Mouse (Mus musculus) embryo, embryonic 11 days (tissue): Measurements from ENCODE around the gene Auts2.
"Not testable (repeated sequence)": the region's sequence is repeated elsewhere in the genome, so short reads cannot be mapped to it uniquely, and the experiment has no call there.

Source experiments
- DNase-seq: peaks from one replicate; pipeline ENCODE4 v3.0.0-alpha.2; 2015

Auts2 gene

GRCm38 (mm10) chr5:132543118-132544071, at the start of gene Auts2:
Auts2 (minus strand) TSS chr5:132543344.
- DNase-seq = peak; percentile 97

DNA sequence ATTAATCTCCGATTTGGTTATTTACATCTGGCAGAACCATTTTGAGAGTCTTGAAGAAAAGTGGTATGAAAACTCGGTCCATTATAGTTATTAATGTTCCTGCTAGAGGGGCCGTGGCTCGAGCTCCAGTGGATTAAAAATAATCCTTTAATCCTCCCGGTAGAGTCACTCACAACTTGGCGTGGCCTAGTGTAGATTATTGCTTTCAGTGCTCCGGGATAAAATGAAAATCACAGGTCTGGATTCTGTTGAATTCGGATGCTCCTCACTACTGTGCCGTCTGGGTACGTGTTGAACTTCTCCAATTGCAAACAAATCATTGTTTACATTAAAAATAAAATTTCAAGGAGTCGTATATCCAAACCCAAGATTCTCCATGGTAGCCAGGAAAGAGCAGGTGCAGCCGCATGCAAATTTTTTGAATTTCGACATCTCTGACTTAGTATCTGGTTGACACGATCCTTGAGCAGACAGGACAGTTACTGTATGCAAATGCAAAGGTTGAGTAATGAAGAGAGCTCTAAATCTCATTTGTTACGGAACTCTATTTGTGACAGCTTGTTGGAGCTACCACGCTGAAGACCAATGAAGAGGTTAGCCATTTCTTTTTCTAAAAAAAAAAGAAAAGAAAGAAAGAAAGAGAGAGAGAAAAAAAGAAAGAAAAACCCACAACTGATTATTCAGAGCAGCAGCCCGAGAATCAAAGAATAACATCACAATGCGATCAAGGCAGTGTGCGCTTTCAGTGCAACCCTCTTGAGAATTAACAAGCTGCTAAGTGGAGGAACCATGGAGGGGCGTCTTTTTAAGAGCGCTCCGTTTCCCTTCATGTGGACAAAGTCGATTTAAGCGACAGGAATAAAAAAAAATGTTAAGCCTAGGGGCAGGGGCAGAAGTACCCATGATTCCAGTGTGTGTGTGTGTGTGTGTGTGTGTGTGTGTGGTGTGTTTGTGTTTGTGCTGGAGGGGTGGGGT, 48.9 kb upstream of the Auts2 start:
- DNase-seq = no peak

GRCm38 (mm10) chr5:132579774-132580173, 36.6 kb upstream of the Auts2 start:
- no peak for DNase-seq

DNA sequence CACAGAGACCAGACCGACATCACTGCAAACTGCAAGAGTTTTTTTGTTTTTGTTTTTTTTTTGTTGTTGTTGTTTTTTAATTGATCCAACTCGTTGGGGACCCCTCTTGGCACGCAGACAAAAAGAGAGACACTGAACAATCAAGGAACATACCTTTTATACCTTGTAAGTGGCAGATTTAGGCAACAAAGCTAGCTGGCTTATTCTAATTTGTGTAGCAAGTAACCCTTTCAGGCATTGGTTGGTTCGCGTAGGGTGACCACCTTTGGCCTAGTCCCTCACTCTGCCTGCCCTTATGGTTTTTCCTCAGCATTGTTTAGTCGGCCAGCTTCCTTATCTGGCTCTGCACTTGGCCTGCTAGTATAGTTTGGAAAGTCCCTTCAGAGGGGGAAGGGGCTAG, 17.6 kb upstream of the Auts2 start:
- DNase-seq = not testable (repeated sequence)

GRCm38 (mm10) chr5:132545761-132546160, 2.6 kb upstream of the Auts2 start:
- DNase-seq = no peak

DNA sequence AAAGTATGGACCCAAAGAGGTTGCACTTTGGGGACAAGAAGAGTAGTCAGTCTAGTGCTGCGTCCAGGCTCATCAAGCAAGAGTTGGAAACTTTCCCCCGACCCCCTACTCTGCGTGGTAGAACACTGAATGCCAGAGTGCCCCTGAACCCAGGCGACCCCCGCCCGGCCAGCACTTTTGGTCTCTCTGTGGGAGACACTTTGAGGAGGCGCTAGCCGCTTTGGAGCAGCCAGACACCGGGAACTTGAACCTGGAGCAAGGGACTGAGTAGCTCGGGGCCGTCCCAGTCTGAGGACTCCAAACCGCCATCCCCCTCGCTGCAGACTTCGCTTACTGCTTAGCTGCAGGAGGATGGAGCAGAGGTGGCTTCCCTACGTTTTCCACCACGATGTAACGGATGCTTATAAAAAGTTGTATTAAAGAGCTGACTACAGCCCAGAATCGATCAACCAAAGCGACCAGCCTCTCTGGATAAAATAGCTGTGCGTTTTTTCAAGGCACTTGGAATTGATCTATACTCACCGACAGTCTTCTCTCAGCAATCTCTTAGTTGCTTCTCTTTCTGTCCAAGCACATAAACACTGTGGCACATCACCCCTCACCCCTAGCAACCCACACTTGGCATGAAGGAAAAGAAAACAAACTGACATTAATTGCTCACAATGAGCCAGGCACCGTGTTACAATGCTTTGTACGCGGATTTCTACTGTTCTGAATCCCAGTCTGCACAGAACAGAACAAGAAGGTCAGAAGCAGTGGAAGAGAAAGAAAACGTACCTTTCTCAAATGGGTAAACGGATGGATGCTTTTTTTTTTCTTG, 1.2 kb upstream of the Auts2 start:
- peak; percentile 72 for DNase-seq

- peak; percentile 73 for DNase-seq
Observed at GRCm38 (mm10) chr5:132542381-132543020, 643 bp downstream of the Auts2 start.

GRCm38 (mm10) chr5:132541951-132542350, 1.2 kb downstream of the Auts2 start:
- peak; percentile 74 for DNase-seq

- DNase-seq = peak; percentile 65
Observed at GRCm38 (mm10) chr5:132541371-132541931, 1.7 kb downstream of the Auts2 start.

- peak; percentile 55 for DNase-seq
Observed at GRCm38 (mm10) chr5:132540841-132541311, 2.3 kb downstream of the Auts2 start.

GRCm38 (mm10) chr5:132537475-132537874, 5.7 kb downstream of the Auts2 start:
- DNase-seq = no peak

DNA sequence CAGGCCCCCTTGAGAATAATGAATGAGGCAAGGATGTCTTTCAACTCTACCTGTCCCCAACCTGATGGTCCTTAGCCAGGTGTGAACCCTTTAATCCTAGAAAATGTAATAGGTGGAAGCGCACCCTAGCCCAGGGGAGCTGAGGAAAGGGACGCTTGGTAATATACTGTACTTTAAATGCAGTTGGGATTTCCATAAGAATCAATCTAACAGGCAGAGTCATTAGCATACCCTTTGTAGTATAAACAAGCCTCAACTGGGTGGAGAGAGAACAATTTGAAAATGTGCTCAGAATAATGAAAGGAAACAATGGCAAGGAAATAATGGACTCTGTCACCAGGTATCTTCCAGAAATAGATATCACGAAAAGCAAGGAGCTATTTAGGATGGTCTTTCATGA, 16.7 kb downstream of the Auts2 start:
- no peak for DNase-seq

DNA sequence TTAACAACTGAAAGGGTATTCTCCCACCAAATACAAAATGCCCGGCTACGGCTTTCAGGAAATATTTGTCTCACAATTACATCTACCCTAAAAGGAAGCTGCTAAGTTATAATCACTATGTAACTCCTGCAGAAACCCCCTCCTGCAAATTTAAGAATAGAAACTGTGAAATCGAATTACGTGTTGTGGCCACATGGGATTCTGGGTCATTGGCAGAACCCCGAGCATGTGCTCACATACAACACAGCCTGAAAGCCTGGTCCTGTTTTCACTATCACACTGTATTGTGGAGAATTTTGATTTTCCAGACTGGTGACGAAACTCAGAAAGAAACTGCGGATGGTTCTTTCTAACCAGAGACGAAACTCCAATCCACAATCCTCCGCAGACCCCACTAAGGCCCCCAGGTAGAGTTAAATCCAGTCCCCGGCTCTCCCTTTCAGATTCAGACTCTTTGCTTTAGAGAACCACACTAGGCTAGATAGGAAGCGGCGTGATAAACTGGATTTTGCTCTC, 21.7 kb downstream of the Auts2 start:
- no peak for DNase-seq

DNA sequence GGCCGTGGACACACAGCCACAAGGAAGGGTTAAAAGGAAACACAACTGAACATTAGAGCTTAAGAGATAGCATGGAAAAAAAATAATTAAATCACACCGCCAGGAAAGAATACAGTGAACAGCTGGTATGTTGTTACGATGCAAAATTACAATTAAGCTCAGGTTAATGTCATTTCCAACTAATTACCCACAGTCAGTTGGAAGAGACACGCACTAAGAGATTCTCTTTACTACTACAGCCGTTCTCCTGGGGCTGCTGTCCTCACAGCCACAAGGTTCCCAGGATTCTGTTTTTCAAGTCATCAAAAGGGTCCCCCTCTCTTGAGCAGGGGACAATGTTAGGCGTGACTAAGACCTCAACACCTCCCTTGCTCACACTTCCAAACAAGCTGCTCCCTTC, 25.3 kb downstream of the Auts2 start:
- no peak for DNase-seq

GRCm38 (mm10) chr5:132514521-132514920, 28.6 kb downstream of the Auts2 start:
- DNase-seq = no peak

GRCm38 (mm10) chr5:132513206-132513605, 29.9 kb downstream of the Auts2 start:
- peak; percentile 58 for DNase-seq

DNA sequence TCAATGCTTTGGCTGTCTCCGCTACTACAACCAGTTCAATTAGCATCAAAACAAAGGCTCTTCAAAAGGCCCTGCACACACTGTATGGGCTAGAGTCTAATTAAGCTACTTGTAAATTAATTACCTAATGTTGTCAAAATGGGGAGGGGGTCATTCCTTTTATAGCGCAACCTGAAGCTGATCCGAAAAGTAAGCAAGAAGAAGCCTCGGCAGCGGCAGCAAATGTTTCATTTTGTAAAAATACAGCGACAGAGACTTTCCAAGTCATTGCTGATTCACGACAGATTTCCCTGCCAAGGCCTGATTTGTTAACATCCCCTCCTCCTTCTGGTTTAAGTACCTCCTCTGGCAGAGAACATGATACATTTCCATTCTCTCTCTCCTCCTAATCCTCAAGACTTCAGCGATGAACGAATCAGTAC, 33.7 kb downstream of the Auts2 start:
- DNase-seq = no peak

DNA sequence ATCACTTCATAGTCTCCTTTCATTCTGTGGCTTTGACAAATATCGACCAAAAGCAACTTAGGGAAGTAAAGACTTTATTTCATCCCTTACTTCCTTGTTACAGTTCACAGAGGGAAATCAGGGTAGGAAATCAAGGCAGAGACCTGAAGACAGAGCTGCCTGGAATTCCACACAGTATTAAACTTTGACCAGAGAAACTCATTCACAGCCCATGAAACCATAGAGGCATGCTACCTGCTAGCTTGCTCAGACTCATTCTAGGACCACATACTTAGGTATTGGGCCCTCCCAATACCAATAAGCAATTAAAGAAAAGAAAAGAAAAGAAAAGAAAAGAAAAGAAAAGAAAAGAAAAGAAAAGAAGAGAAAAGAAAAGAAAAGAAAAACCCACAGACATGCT, 38.3 kb downstream of the Auts2 start:
- no peak for DNase-seq

DNA sequence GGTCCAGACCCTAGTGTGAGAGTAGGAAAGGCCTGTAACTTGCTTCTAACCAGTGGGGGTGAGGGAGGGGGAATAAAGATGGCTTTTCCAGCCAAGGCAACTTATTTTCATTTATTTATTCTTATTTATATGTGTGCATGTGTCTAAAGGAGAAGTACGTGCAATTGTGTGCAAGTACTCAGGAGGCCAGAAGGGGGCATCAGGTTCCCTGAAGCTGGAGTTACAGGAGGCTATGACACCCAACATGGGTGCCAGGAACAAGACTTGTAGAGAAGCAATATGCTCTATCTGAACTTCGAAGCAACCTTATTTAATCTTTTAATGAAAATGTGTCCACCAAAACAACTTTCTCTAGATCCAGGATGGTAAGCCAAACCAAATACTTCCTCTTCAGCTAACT, 39.7 kb downstream of the Auts2 start:
- no peak for DNase-seq

DNA sequence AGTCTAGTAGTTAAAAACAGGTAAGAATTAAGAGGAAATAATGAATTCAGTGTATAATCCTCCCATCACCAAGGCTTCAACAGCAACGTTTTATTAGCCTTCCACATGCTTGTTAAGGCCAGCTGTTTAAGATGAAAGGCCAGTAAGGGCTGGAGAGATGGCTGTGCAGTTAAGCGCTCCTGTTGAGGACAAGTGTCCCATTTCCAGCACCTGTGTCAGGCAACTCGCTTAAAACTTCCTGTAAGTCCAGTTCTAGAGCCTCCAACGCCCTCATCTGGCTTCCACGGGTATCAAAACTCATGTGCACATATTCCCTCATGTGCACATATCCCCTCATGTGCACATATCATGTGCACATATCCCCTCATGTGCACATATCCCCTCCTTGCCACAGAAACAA, 41.1 kb downstream of the Auts2 start:
- DNase-seq = no peak

DNA sequence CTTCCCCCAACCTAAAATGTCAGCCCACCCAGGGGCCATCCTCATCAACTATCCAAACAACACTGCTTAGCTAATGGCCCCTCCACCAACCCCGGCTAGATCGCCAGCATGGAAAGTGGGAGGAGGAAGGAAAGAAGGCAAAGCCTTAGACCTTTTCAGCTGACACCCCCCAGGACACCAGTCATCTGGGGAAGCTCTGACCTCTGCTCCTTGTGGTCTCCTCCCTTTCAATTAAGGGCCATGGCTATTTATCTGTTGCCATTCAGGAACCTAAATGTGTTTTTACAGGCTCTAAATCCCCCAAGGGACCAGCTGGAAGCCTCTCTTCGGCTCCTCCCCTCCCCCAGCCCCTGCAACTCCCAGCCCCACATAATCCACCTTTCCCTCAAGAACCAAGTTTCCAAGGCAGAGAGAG, 42.3 kb downstream of the Auts2 start:
- peak; percentile 71 for DNase-seq
